27 mouse cellular contexts compared by ENCODE assay signal in genomic region chr16:6382712-6383111, GRCm38 (mm10).
"Had no signal": no experiment of that assay in that cellular context is flagged by ENCODE, and none has a peak within 500 bp of the region (broad histone marks: within the 10 kb centered on the region; RNA-seq: fewer than 3 reads in every experiment).

No protein-coding gene starts in this region.

- H3K4me3 ChIP-seq: heart, adult 2 months; heart, embryonic 10.5 days; heart, embryonic 12.5 days; hindbrain, embryonic 10.5 days; hindbrain, embryonic 12.5 days; intestine, embryonic 15.5 days; layer of hippocampus, adult 2 months; limb, embryonic 13.5 days; limb, embryonic 15.5 days; liver, embryonic 12.5 days had no signal

- H3K27me3 ChIP-seq: heart, embryonic 12.5 days; hindbrain, embryonic 12.5 days; intestine, embryonic 15.5 days; limb, embryonic 13.5 days; limb, embryonic 15.5 days; liver, embryonic 12.5 days had no signal

- H3K4me1 ChIP-seq: heart, embryonic 10.5 days; heart, embryonic 12.5 days; intestine, embryonic 15.5 days; limb, embryonic 15.5 days; liver, embryonic 12.5 days had no signal

- H3K27ac ChIP-seq: heart, adult 2 months; heart, embryonic 10.5 days; hindbrain, embryonic 10.5 days; hindbrain, embryonic 12.5 days; hindbrain, embryonic 14.5 days; intestine, embryonic 15.5 days; layer of hippocampus, adult 2 months; limb, embryonic 13.5 days; limb, embryonic 15.5 days; liver, embryonic 12.5 days; liver, embryonic 14.5 days had no signal

- ATAC-seq: hindbrain, embryonic 16.5 days; inflammation-experienced regulatory T-cells, adult 6 months; intestine, embryonic 15.5 days; intestine, postnatal 0 days; liver, embryonic 12.5 days had no signal

- DNase-seq: gastrocnemius, postnatal 10 days; gastrocnemius, postnatal 25 days; heart, adult 2 months; heart, postnatal 10 days; heart, postnatal 4 days; kidney, adult 18-20 months; kidney, adult 8-10 months; kidney, postnatal 10 days; kidney, postnatal 25 days; kidney, postnatal 4 days; layer of hippocampus, postnatal 36 days; left cerebral cortex, postnatal 4 days; lung, adult 18-20 months had no signal
